ENCODE assay signal across 14 mouse cellular contexts in genomic region chr4:149918455-149919070, GRCm38 (mm10). TPM values are rescaled to one million over a fixed set of nuclear protein-coding genes. Genes with fewer than 3 reads are reported as not detected.
A peak's percentile ranks its signal among the peaks of the same experiment; 100 is the strongest.
DNase-seq lines count a peak whose midpoint lies in the region; ATAC-seq and TF ChIP-seq lines count a peak whose summit lies in the region.
"Had no signal": no experiment of that assay in that cellular context is flagged by ENCODE, and none has a peak within 500 bp of the region (broad histone marks: within the 10 kb centered on the region; RNA-seq: fewer than 3 reads in every experiment).

No protein-coding gene starts in this region.

- no peak overlapping the region for H3K4me3 ChIP-seq in kidney, embryonic 15.5 days (replicated peaks)
- no peak overlapping the region for H3K4me3 ChIP-seq in kidney, embryonic 16.5 days (ENCODE audit: low read length)
- no peak overlapping the region for H3K4me3 ChIP-seq in left cerebral cortex, adult 2 months
- no peak overlapping the region for H3K4me3 ChIP-seq in heart, embryonic 12.5 days
- H3K4me3 ChIP-seq: hindbrain, embryonic 13.5 days; megakaryocyte, embryonic 14.5 days had no signal

- ATAC-seq in kidney, embryonic 15.5 days (replicated peaks; ENCODE audit: low FRiP score), result no peak
- no peak for ATAC-seq in kidney, embryonic 16.5 days (ENCODE audit: low FRiP score, low TSS enrichment)
- ATAC-seq in heart, embryonic 12.5 days (ENCODE audit: insufficient number of reproducible peaks, low FRiP score), result no peak

- no peak overlapping the region for H3K4me2 ChIP-seq in kidney, embryonic 15.5 days
- H3K4me2 ChIP-seq in kidney, embryonic 16.5 days (replicated peaks; ENCODE audit: low read depth, low read length), result no peak overlapping the region
- no peak overlapping the region for H3K4me2 ChIP-seq in heart, embryonic 12.5 days
- H3K4me2 ChIP-seq: hindbrain, embryonic 13.5 days; lung, embryonic 14.5 days had no signal

- peaks cover 91% of the 10 kb centered on the region for H3K4me1 ChIP-seq in kidney, embryonic 15.5 days
- H3K4me1 ChIP-seq in kidney, embryonic 16.5 days (ENCODE audit: insufficient read depth, low read length), result peaks cover 76% of the 10 kb centered on the region
- peaks cover 49% of the 10 kb centered on the region for H3K4me1 ChIP-seq in heart, embryonic 12.5 days (replicated peaks)
- H3K4me1 ChIP-seq: megakaryocyte, embryonic 14.5 days had no signal

- WGBS in kidney, embryonic 15.5 days, result 66% methylated on average over 15 of the region's 15 CpGs
- WGBS in kidney, embryonic 16.5 days, result 69% methylated on average over 15 of the region's 15 CpGs
- WGBS in heart, embryonic 12.5 days, result 87% methylated on average over 15 of the region's 15 CpGs

- intact Hi-C loops in left cerebral cortex, adult 2 months (cut with DNase I), result no loop called here

- H3K9me3 ChIP-seq in kidney, embryonic 15.5 days (replicated peaks), result no peaks in the 10 kb centered on the region
- H3K9me3 ChIP-seq in kidney, embryonic 16.5 days (ENCODE audit: low read length), result no peaks in the 10 kb centered on the region
- H3K9me3 ChIP-seq in heart, embryonic 12.5 days (replicated peaks), result no peaks in the 10 kb centered on the region
- H3K9me3 ChIP-seq: hindbrain, embryonic 13.5 days had no signal

- H3K36me3 ChIP-seq in kidney, embryonic 15.5 days, result no peaks in the 10 kb centered on the region
- no peaks in the 10 kb centered on the region for H3K36me3 ChIP-seq in kidney, embryonic 16.5 days (ENCODE audit: insufficient read depth, low read length)
- H3K36me3 ChIP-seq in heart, embryonic 12.5 days, result no peaks in the 10 kb centered on the region
- H3K36me3 ChIP-seq: hindbrain, embryonic 13.5 days had no signal

- H3K9ac ChIP-seq in kidney, embryonic 15.5 days, result no peak overlapping the region
- no peak overlapping the region for H3K9ac ChIP-seq in kidney, embryonic 16.5 days (replicated peaks; ENCODE audit: low read length)
- H3K9ac ChIP-seq in heart, embryonic 12.5 days, result no peak overlapping the region
- H3K9ac ChIP-seq: hindbrain, embryonic 13.5 days; lung, embryonic 14.5 days had no signal

- DNase-seq in cerebellum, postnatal 14 days, result peak; percentile 34 to 63
- DNase-seq in cerebellum, adult 11 months, result no peak
- peak; percentile 28 to 32 for DNase-seq in left cerebral cortex, adult 2 months (ENCODE audit: extremely low spot score in 1 of 2, low spot score in 2 of 2)
- peak; percentile 67 for DNase-seq in telencephalon, adult 2 months (ENCODE audit: low read depth, low spot score)
- DNase-seq in thymus, postnatal 0 days (ENCODE audit: low spot score), result no peak
- DNase-seq: kidney, adult 9 months; lung, embryonic 14.5 days had no signal

- peak overlapping the region; percentile 13; the same call in 1 of the 2 replicates for H3K27ac ChIP-seq in kidney, embryonic 15.5 days
- H3K27ac ChIP-seq in kidney, embryonic 16.5 days (ENCODE audit: low read length), result no peak overlapping the region
- no peak overlapping the region for H3K27ac ChIP-seq in left cerebral cortex, adult 2 months
- H3K27ac ChIP-seq in heart, embryonic 12.5 days (ENCODE audit: poor library complexity, severe bottlenecking), result no peak overlapping the region
- H3K27ac ChIP-seq: hindbrain, embryonic 13.5 days; stomach, postnatal 0 days had no signal

- no peak for TF ChIP-seq CTCF in left cerebral cortex, adult 2 months (IDR thresholded peaks at IDR 0.05)

- no peaks in the 10 kb centered on the region for H3K27me3 ChIP-seq in kidney, embryonic 15.5 days
- no peaks in the 10 kb centered on the region for H3K27me3 ChIP-seq in kidney, embryonic 16.5 days (ENCODE audit: insufficient read depth, low read length)
- H3K27me3 ChIP-seq in heart, embryonic 12.5 days (replicated peaks), result no peaks in the 10 kb centered on the region
- H3K27me3 ChIP-seq: hindbrain, embryonic 13.5 days had no signal

RNA-seq across cellular contexts. Expression of gene Spsb1, which starts 36.3 kb away (rescaled TPM):
- polyA plus RNA-seq in kidney, embryonic 15.5 days (2015; fragmentation: Nextera tagmentation; extraction: Ambion mirVana), result 11.7 and 12.7 TPM in 2 replicates
- 10.9 and 14.2 TPM in 2 replicates for polyA plus RNA-seq in kidney, embryonic 16.5 days (2015; fragmentation: Nextera tagmentation; extraction: Ambion mirVana)
- 10 to 100 TPM; 15.2 to 17.5 TPM for total RNA-seq in left cerebral cortex, adult 2 months (2021)
- polyA plus RNA-seq in thymus, postnatal 0 days (2015; fragmentation: Nextera tagmentation; extraction: Ambion mirVana), result 9.0 and 9.5 TPM in 2 replicates
- 5.4 and 5.7 TPM in 2 replicates for polyA plus RNA-seq in heart, embryonic 12.5 days (2016; fragmentation: Nextera tagmentation; extraction: Ambion mirVana)
- total RNA-seq: common myeloid progenitor, adult 5-6 weeks had no signal

Comparison
In these comparisons a context has a peak if more than half of its experiments do, and no peak if none do; other contexts are left out.
1. DNase-seq: peak in cerebellum, postnatal 14 days (2 of 2), left cerebral cortex, adult 2 months (2 of 2) and telencephalon, adult 2 months (single experiment); none in cerebellum, adult 11 months (single experiment) and thymus, postnatal 0 days (single experiment).